Mouse (Mus musculus) neural tube, embryonic 14.5 days (tissue): ENCODE measurements around the gene Adgra3. TPM values are rescaled to one million over a fixed set of nuclear protein-coding genes. Genes with fewer than 3 reads are reported as not detected.

Experiments
- ATAC-seq: fragments of 200-750 bp; cut with Nextera tagmentation; 2 replicates; pipeline ENCODE4 v1.8.0; 2017; ENCODE audit warnings: low read depth, mild to moderate bottlenecking, moderate TSS enrichment, moderate library complexity
- H3K27ac ChIP-seq: fragments of 300-500 bp; sonication (generic); 2 replicates; pipeline ENCODE4 v1.5.1; 2014; ENCODE audit warnings: low read depth, mild to moderate bottlenecking, control low read depth, low read length, moderate library complexity, mixed read lengths
- H3K27me3 ChIP-seq: fragments of 300-500 bp; sonication (generic); 2 replicates; pipeline ENCODE4 v1.6.1; 2014; ENCODE audit warnings: low read length; ENCODE audit not compliant: control insufficient read depth, insufficient read depth
- H3K36me3 ChIP-seq: fragments of 300-500 bp; sonication (generic); 2 replicates; pipeline ENCODE4 v1.6.1; 2014; ENCODE audit warnings: low read length, mixed read lengths; ENCODE audit not compliant: control insufficient read depth, insufficient read depth
- H3K4me1 ChIP-seq: fragments of 300-500 bp; sonication (generic); 2 replicates; pipeline ENCODE4 v1.6.1; 2014; ENCODE audit warnings: low read length; ENCODE audit not compliant: control insufficient read depth, insufficient read depth
- H3K4me2 ChIP-seq: fragments of 300-500 bp; sonication (generic); 2 replicates; pipeline ENCODE4 v1.6.1; 2014; ENCODE audit warnings: mild to moderate bottlenecking, low read depth, low read length, control low read depth
- H3K4me3 ChIP-seq: fragments of 300-500 bp; sonication (generic); 2 replicates; pipeline ENCODE4 v1.5.1; 2014; ENCODE audit warnings: low read depth, low read length, control low read depth, mixed read lengths
- H3K9ac ChIP-seq: fragments of 300-500 bp; sonication (generic); replicated peaks from 2 replicates; pipeline ENCODE4 v1.6.1; 2014; ENCODE audit warnings: low read depth, mild to moderate bottlenecking, control low read depth, low read length, mixed read lengths
- H3K9me3 ChIP-seq: fragments of 300-500 bp; sonication (generic); 2 replicates; pipeline ENCODE4 v1.6.1; 2016; ENCODE audit warnings: low read length; ENCODE audit not compliant: control insufficient read depth
- WGBS: fragments of 180-500 bp; shearing (Covaris S2); extraction: QIAGEN DNeasy Blood & Tissue Kit; methylation state at CpG from one replicate; pipeline ENCODE4 v1.1.7; 2014; 5-methylcytosine and 5-hydroxymethylcytosine counted together
- polyA plus RNA-seq: library from polyadenylated mRNA; unstranded; fragments of >200 nt; fragmentation: Nextera tagmentation; extraction: Ambion mirVana; gene quantifications from 2 replicates; pipeline ENCODE4 v1.2.1, GENCODE M21; 2014

Gene Adgra3
- polyA plus RNA-seq, 1 experiment from 2014 or later, result 18.0 TPM

GRCm38 (mm10) chr5:50050037-50050436 lies 8.8 kb downstream of the Adgra3 start:
- Histone ChIP-seq H3K4me2 (no peak overlapping the region), H3K36me3 (no peaks in the 10 kb centered on the region), H3K4me1 (peaks cover 9% of the 10 kb centered on the region; the same call in 1 of the 2 replicates), H3K4me3 (no peak overlapping the region), H3K9me3 (no peaks in the 10 kb centered on the region), H3K27ac (no peak overlapping the region), H3K27me3 (no peaks in the 10 kb centered on the region), H3K9ac (no peak overlapping the region)
- no peak for ATAC-seq
- 24% methylated on average over 3 of the region's 3 CpGs for WGBS

GRCm38 (mm10) chr5:50049506-50049905 lies 9.3 kb downstream of the Adgra3 start:
- no peak; the same call in 1 of the 2 replicates for ATAC-seq
- Histone ChIP-seq H3K4me2 (no peak overlapping the region), H3K27me3 (no peaks in the 10 kb centered on the region), H3K27ac (no peak overlapping the region), H3K4me3 (no peak overlapping the region), H3K9ac (no peak overlapping the region), H3K9me3 (no peaks in the 10 kb centered on the region), H3K36me3 (no peaks in the 10 kb centered on the region), H3K4me1 (peaks cover 9% of the 10 kb centered on the region; the same call in 1 of the 2 replicates)
- 46% methylated on average over 8 of the region's 8 CpGs for WGBS

- no peak for ATAC-seq
- WGBS, result 70% methylated on average over 7 of the region's 7 CpGs
Measured at GRCm38 (mm10) chr5:50048960-50049359, 9.8 kb downstream of the Adgra3 start.

DNA sequence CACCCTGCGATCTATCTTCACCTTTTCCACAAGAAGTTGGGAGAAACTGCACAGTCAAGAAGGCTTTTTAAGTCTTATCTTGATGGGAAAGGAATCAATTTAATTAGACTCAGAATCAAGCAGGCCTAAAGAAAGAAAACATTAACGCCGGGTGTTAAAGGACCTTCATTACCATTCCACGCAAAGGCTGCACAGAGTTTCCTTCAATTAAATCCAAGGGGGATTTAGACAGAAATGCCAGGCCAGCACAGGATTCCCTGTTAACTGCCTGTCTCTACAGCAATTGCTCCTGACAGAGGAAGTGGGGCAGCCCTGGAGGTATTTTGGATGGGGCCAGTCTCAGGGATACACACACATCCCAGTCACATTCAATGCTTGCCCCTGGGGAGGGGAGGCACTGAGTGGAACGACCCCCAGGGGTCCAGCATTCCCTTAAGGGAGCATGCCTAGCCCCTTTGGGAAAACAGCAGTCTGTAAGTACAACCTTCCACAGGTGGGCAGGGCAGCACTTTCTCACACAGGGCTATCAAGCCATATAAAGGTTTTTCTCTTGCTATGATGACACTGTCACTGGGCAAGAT lies 10.4 kb downstream of the Adgra3 start:
- ATAC-seq, result peak; percentile 20; the same call in 1 of the 2 replicates
- Histone ChIP-seq H3K4me3 (no peak overlapping the region), H3K4me2 (no peak overlapping the region), H3K9me3 (no peaks in the 10 kb centered on the region), H3K27me3 (no peaks in the 10 kb centered on the region), H3K36me3 (no peaks in the 10 kb centered on the region), H3K4me1 (peaks cover 9% of the 10 kb centered on the region; the same call in 1 of the 2 replicates), H3K9ac (no peak overlapping the region), H3K27ac (no peak overlapping the region)
- WGBS, result 36% methylated on average over 5 of the region's 5 CpGs

More at GRCm38 (mm10) chr5:50048960-50049359, 9.8 kb downstream of the Adgra3 start:
- Histone ChIP-seq H3K36me3 (no peaks in the 10 kb centered on the region), H3K4me1 (peaks cover 9% of the 10 kb centered on the region; the same call in 1 of the 2 replicates), H3K27me3 (no peaks in the 10 kb centered on the region), H3K9ac (no peak overlapping the region), H3K27ac (no peak overlapping the region), H3K4me3 (no peak overlapping the region), H3K9me3 (no peaks in the 10 kb centered on the region), H3K4me2 (no peak overlapping the region)

GRCm38 (mm10) chr5:50045180-50045579 lies 13.6 kb downstream of the Adgra3 start:
- Histone ChIP-seq H3K4me2 (no peak overlapping the region), H3K9ac (no peak overlapping the region), H3K4me1 (0 out of 2 replicates have a peak, but pooled peaks cover 4% of the 10 kb centered on the region), H3K27me3 (no peaks in the 10 kb centered on the region), H3K27ac (no peak overlapping the region), H3K9me3 (no peaks in the 10 kb centered on the region), H3K36me3 (no peaks in the 10 kb centered on the region), H3K4me3 (no peak overlapping the region)
- no peak for ATAC-seq
- WGBS, result 94% methylated on average over 6 of the region's 6 CpGs

GRCm38 (mm10) chr5:50043677-50044076 lies 15.1 kb downstream of the Adgra3 start:
- no peak for ATAC-seq
- Histone ChIP-seq H3K27ac (no peak overlapping the region), H3K9me3 (no peaks in the 10 kb centered on the region), H3K36me3 (no peaks in the 10 kb centered on the region), H3K27me3 (no peaks in the 10 kb centered on the region), H3K4me2 (no peak overlapping the region), H3K4me1 (0 out of 2 replicates have a peak, but pooled peaks cover 4% of the 10 kb centered on the region), H3K9ac (no peak overlapping the region), H3K4me3 (no peak overlapping the region)
- WGBS, result 95% methylated on average over 4 of the region's 4 CpGs

DNA sequence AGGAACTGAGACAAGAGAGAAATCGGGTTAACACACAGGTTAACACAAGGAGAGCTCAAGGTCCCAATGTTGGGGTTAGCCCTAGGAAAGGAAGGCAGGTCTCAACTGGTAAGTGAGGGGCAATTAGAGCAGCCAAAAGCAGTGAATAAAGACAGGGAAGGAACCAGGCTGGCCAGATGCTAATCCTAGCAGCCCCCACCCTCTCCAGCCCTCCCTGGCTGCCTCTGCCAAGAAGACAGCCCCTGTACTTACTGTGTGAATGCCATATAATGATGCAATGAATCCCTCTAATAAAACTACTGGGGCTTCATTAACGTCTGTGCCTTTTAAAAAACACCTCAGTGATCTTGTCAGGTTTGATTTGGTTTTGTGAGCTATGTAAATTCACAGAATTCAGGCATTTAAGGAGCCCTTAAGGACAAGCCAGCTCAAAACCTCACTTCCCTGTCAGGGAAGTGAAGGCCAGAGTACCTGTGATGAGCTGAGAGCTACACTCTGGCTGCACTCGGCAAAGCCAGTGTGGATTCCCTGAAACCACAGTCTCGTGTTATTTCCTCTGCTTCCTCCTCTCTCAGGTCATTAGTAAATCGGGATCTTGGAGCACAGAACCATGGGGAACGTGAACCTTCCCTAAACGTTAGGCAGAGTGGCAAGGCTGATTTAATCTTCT lies 16.4 kb downstream of the Adgra3 start:
- peak; percentile 80; the same call in 1 of the 2 replicates for ATAC-seq
- Histone ChIP-seq H3K9ac (no peak overlapping the region), H3K27ac (no peak overlapping the region), H3K36me3 (no peaks in the 10 kb centered on the region), H3K4me3 (no peak overlapping the region), H3K4me2 (no peak overlapping the region), H3K9me3 (no peaks in the 10 kb centered on the region), H3K27me3 (no peaks in the 10 kb centered on the region), H3K4me1 (0 out of 2 replicates have a peak, but pooled peaks cover 3% of the 10 kb centered on the region)
- WGBS, result 37% methylated on average over 7 of the region's 7 CpGs

DNA sequence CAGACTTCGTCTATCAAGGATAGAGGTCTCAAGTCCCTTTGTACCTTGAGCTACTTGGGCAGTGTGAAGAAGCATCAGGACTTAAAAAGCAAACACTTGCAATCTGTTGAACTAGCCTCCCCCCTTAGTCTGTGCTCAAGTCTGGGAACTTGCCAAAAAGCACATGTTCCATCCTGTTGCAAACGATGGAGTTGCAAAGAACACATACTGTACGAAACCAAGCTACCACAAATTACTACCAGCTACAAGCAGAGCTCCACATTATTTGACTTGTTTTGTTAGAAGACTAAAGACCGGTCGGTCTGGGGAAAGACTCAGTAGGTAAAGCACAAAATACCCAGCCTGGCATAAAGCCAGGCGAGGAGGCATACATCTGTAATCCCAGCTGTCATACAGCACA lies 19.3 kb downstream of the Adgra3 start:
- Histone ChIP-seq H3K9ac (no peak overlapping the region), H3K9me3 (no peaks in the 10 kb centered on the region), H3K36me3 (no peaks in the 10 kb centered on the region), H3K27me3 (no peaks in the 10 kb centered on the region), H3K4me2 (no peak overlapping the region), H3K4me3 (no peak overlapping the region), H3K27ac (no peak overlapping the region), H3K4me1 (0 out of 2 replicates have a peak, but pooled peaks cover 7% of the 10 kb centered on the region)
- 71% methylated on average over 6 of the region's 6 CpGs for WGBS
- no peak for ATAC-seq

DNA sequence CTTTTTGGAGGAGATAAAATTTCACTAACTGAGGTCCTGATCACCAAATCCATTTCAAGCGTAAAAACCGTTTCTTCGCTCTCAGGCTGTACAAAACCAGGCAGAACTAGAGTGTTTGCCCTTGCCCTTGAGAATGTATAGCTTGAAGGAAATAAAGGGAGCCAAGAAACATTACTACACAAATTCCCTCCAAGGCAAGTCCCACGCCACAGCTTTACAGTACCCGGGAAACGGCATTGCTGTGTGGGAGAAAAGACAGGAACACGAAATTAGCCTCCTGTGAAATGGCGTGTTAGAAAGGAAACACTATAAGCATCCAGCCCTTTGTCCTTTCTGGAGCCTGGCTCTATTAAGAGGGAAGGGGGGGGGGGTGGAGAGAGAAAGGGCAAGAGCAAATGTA lies 21.1 kb downstream of the Adgra3 start:
- ATAC-seq, result no peak
- Histone ChIP-seq H3K4me3 (no peak overlapping the region), H3K9ac (no peak overlapping the region), H3K27me3 (no peaks in the 10 kb centered on the region), H3K4me2 (no peak overlapping the region), H3K4me1 (peaks cover 11% of the 10 kb centered on the region; the same call in 1 of the 2 replicates), H3K9me3 (no peaks in the 10 kb centered on the region), H3K27ac (peak overlapping the region; percentile 7; the same call in 1 of the 2 replicates), H3K36me3 (no peaks in the 10 kb centered on the region)
- 50% methylated on average over 8 of the region's 8 CpGs for WGBS
